Mouse (Mus musculus): ENCODE data around the gene Tfpt. TPM values are rescaled to one million over a fixed set of nuclear protein-coding genes. Genes with fewer than 3 reads are reported as not detected.

Gene Tfpt
- total and polyA plus RNA-seq, 2 experiments from 2014 or later = 14.2 to 21.0 TPM

- Histone ChIP-seq H3K4me2 (ENCODE audit: low read depth, low read length) (peak overlapping the region; percentile 16; the same call in 1 of the 2 replicates), H3K4me1 (ENCODE audit: control insufficient read depth, insufficient read depth) (no peaks in the 10 kb centered on the region), H3K27ac (ENCODE audit: low read depth) (no peak overlapping the region), H3K27me3 (ENCODE audit: control insufficient read depth, insufficient read depth, low read length) (no peaks in the 10 kb centered on the region), H3K36me3 (replicated peaks; ENCODE audit: control insufficient read depth, insufficient read depth, low read length) (no peaks in the 10 kb centered on the region), H3K9me3 (replicated peaks; ENCODE audit: control insufficient read depth, low read length) (no peaks in the 10 kb centered on the region), H3K4me3 (ENCODE audit: low read depth, low read length) (0 out of 2 replicates have a peak overlapping the region, but pooled peaks have one; percentile 19), H3K9ac (replicated peaks; ENCODE audit: low read depth, low read length) (no peak overlapping the region)
- 0 out of 2 replicates have a peak, but pooled peaks have one; percentile 36 for ATAC-seq (ENCODE audit: insufficient read depth, low read depth)
- no peak for TF ChIP-seq CTCF (IDR thresholded peaks at IDR 0.05; ENCODE audit: low read depth)
- no peak for TF ChIP-seq EP300 (IDR thresholded peaks at IDR 0.05; ENCODE audit: low read depth)
- DNase-seq (ENCODE audit: low spot score) = no peak
- 11% methylated on average over 9 of the region's 9 CpGs for WGBS
These were observed 34.6 kb downstream of the Tfpt start for GRCm38 (mm10) chr7:3595146-3595545.

GRCm38 (mm10) chr7:3594686-3595085 is 35.0 kb downstream of the Tfpt start:
- H3K27me3 ChIP-seq (ENCODE audit: control insufficient read depth, insufficient read depth, low read length) = no peaks in the 10 kb centered on the region
- no peaks in the 10 kb centered on the region for H3K9me3 ChIP-seq (replicated peaks; ENCODE audit: control insufficient read depth, low read length)
- 0 out of 2 replicates have a peak overlapping the region, but pooled peaks have one; percentile 19 for H3K4me3 ChIP-seq (ENCODE audit: low read depth, low read length)
- no peak for TF ChIP-seq CTCF (IDR thresholded peaks at IDR 0.05; ENCODE audit: low read depth)
- no peaks in the 10 kb centered on the region for H3K4me1 ChIP-seq (ENCODE audit: control insufficient read depth, insufficient read depth)
- H3K36me3 ChIP-seq (replicated peaks; ENCODE audit: control insufficient read depth, insufficient read depth, low read length) = no peaks in the 10 kb centered on the region
- H3K9ac ChIP-seq (replicated peaks; ENCODE audit: low read depth, low read length) = no peak overlapping the region
- no peak overlapping the region for H3K27ac ChIP-seq (ENCODE audit: low read depth)
- WGBS = 7% methylated on average over 5 of the region's 5 CpGs
- ATAC-seq (ENCODE audit: insufficient read depth, low read depth) (no peak), DNase-seq (ENCODE audit: low spot score) (no peak)
- peak overlapping the region; percentile 16; the same call in 1 of the 2 replicates for H3K4me2 ChIP-seq (ENCODE audit: low read depth, low read length)

- Histone ChIP-seq H3K4me1 (ENCODE audit: control insufficient read depth, insufficient read depth) (no peaks in the 10 kb centered on the region), H3K27me3 (ENCODE audit: control insufficient read depth, insufficient read depth, low read length) (no peaks in the 10 kb centered on the region), H3K27ac (ENCODE audit: low read depth) (no peak overlapping the region), H3K9me3 (replicated peaks; ENCODE audit: control insufficient read depth, low read length) (no peaks in the 10 kb centered on the region), H3K36me3 (replicated peaks; ENCODE audit: control insufficient read depth, insufficient read depth, low read length) (no peaks in the 10 kb centered on the region), H3K4me2 (ENCODE audit: low read depth, low read length) (no peak overlapping the region), H3K9ac (replicated peaks; ENCODE audit: low read depth, low read length) (no peak overlapping the region), H3K4me3 (ENCODE audit: low read depth, low read length) (no peak overlapping the region)
- no peak for TF ChIP-seq CTCF (IDR thresholded peaks at IDR 0.05; ENCODE audit: low read depth)
- no peak for TF ChIP-seq EP300 (IDR thresholded peaks at IDR 0.05; ENCODE audit: low read depth)
- ATAC-seq (ENCODE audit: insufficient read depth, low read depth) = no peak
- DNase-seq (ENCODE audit: low spot score) = no peak
These were observed 35.9 kb downstream of the Tfpt start for GRCm38 (mm10) chr7:3593855-3594254.

- WGBS = 57% methylated on average over 1 of the region's 1 CpGs
- H3K9me3 ChIP-seq (replicated peaks; ENCODE audit: control insufficient read depth, low read length) = no peaks in the 10 kb centered on the region
- no peak for ATAC-seq (ENCODE audit: insufficient read depth, low read depth)
These were observed 38.2 kb downstream of the Tfpt start for GRCm38 (mm10) chr7:3591534-3591933.

GRCm38 (mm10) chr7:3590550-3590949 is 39.2 kb downstream of the Tfpt start:
- ATAC-seq (ENCODE audit: insufficient read depth, low read depth) = no peak
- H3K27ac ChIP-seq (ENCODE audit: low read depth) = no peak overlapping the region
- no peak overlapping the region for H3K9ac ChIP-seq (replicated peaks; ENCODE audit: low read depth, low read length)
- H3K36me3 ChIP-seq (replicated peaks; ENCODE audit: control insufficient read depth, insufficient read depth, low read length) = no peaks in the 10 kb centered on the region
- 72% methylated on average over 3 of the region's 3 CpGs for WGBS
- TF ChIP-seq CTCF (IDR thresholded peaks at IDR 0.05; ENCODE audit: low read depth) (no peak), EP300 (IDR thresholded peaks at IDR 0.05; ENCODE audit: low read depth) (no peak)
- no peaks in the 10 kb centered on the region for H3K9me3 ChIP-seq (replicated peaks; ENCODE audit: control insufficient read depth, low read length)
- no peaks in the 10 kb centered on the region for H3K27me3 ChIP-seq (ENCODE audit: control insufficient read depth, insufficient read depth, low read length)
- H3K4me3 ChIP-seq (ENCODE audit: low read depth, low read length) = no peak overlapping the region
- DNase-seq (ENCODE audit: low spot score) = no peak
- no peak overlapping the region for H3K4me2 ChIP-seq (ENCODE audit: low read depth, low read length)
- no peaks in the 10 kb centered on the region for H3K4me1 ChIP-seq (ENCODE audit: control insufficient read depth, insufficient read depth)

More at GRCm38 (mm10) chr7:3591534-3591933, 38.2 kb downstream of the Tfpt start:
- Histone ChIP-seq H3K4me1 (ENCODE audit: control insufficient read depth, insufficient read depth) (no peaks in the 10 kb centered on the region), H3K36me3 (replicated peaks; ENCODE audit: control insufficient read depth, insufficient read depth, low read length) (no peaks in the 10 kb centered on the region), H3K9ac (replicated peaks; ENCODE audit: low read depth, low read length) (no peak overlapping the region), H3K27ac (ENCODE audit: low read depth) (no peak overlapping the region), H3K4me2 (ENCODE audit: low read depth, low read length) (no peak overlapping the region), H3K4me3 (ENCODE audit: low read depth, low read length) (no peak overlapping the region), H3K27me3 (ENCODE audit: control insufficient read depth, insufficient read depth, low read length) (no peaks in the 10 kb centered on the region)
- TF ChIP-seq CTCF (IDR thresholded peaks at IDR 0.05; ENCODE audit: low read depth) = no peak
- no peak for DNase-seq (ENCODE audit: low spot score)

- H3K4me1 ChIP-seq (ENCODE audit: control insufficient read depth, insufficient read depth) = no peaks in the 10 kb centered on the region
- H3K36me3 ChIP-seq (replicated peaks; ENCODE audit: control insufficient read depth, insufficient read depth, low read length) = no peaks in the 10 kb centered on the region
- no peak overlapping the region for H3K9ac ChIP-seq (replicated peaks; ENCODE audit: low read depth, low read length)
- H3K4me2 ChIP-seq (ENCODE audit: low read depth, low read length) = no peak overlapping the region
- no peaks in the 10 kb centered on the region for H3K9me3 ChIP-seq (replicated peaks; ENCODE audit: control insufficient read depth, low read length)
- H3K4me3 ChIP-seq (ENCODE audit: low read depth, low read length) = no peak overlapping the region
- no peak overlapping the region for H3K27ac ChIP-seq (ENCODE audit: low read depth)
- no peak for ATAC-seq (ENCODE audit: insufficient read depth, low read depth)
- 68% methylated on average over 1 of the region's 1 CpGs for WGBS
- no peak for TF ChIP-seq CTCF (IDR thresholded peaks at IDR 0.05; ENCODE audit: low read depth)
- no peak for TF ChIP-seq EP300 (IDR thresholded peaks at IDR 0.05; ENCODE audit: low read depth)
- no peaks in the 10 kb centered on the region for H3K27me3 ChIP-seq (ENCODE audit: control insufficient read depth, insufficient read depth, low read length)
- no peak for DNase-seq (ENCODE audit: low spot score)
These were observed 42.4 kb downstream of the Tfpt start for GRCm38 (mm10) chr7:3587292-3587691.
